Mouse (Mus musculus) hindbrain, embryonic 10.5 days (tissue): ENCODE results near the gene Oas1e. TPM values are rescaled to one million over a fixed set of nuclear protein-coding genes. Genes with fewer than 3 reads are reported as not detected.
"Not testable (repeated sequence)": the region's sequence is repeated elsewhere in the genome, so short reads cannot be mapped to it uniquely, and the experiment has no call there.

Experiments
- DNase-seq: peaks from one replicate; pipeline ENCODE4 v3.0.0-alpha.2; 2017; ENCODE audit warnings: low spot score
- H3K27ac ChIP-seq: fragments of 300-500 bp; sonication (generic); 2 replicates; pipeline ENCODE4 v1.5.1; 2016; ENCODE audit warnings: mild to moderate bottlenecking, moderate library complexity
- H3K27me3 ChIP-seq: fragments of 300-500 bp; sonication (generic); 2 replicates; pipeline ENCODE4 v1.6.1; 2016; ENCODE audit warnings: mild to moderate bottlenecking; ENCODE audit not compliant: poor library complexity, insufficient read depth, severe bottlenecking
- H3K36me3 ChIP-seq: fragments of 300-500 bp; sonication (generic); 2 replicates; pipeline ENCODE4 v1.6.1; 2016; ENCODE audit warnings: mild to moderate bottlenecking, moderate library complexity
- H3K4me1 ChIP-seq: fragments of 300-500 bp; sonication (generic); replicated peaks from 2 replicates; pipeline ENCODE4 v1.6.1; 2016; ENCODE audit warnings: mild to moderate bottlenecking
- H3K4me3 ChIP-seq: fragments of 300-500 bp; sonication (generic); 2 replicates; pipeline ENCODE4 v1.5.1; 2016; ENCODE audit warnings: mild to moderate bottlenecking, moderate library complexity
- H3K9me3 ChIP-seq: fragments of 300-500 bp; sonication (generic); 2 replicates; pipeline ENCODE4 v1.6.1; 2016; ENCODE audit warnings: mild to moderate bottlenecking, moderate library complexity
- WGBS: fragments of 180-500 bp; shearing (Covaris S2); methylation state at CpG from one replicate; pipeline ENCODE4 v1.1.7; 2016; 5-methylcytosine and 5-hydroxymethylcytosine counted together
- polyA plus RNA-seq: library from polyadenylated mRNA; unstranded; fragments of >200 nt; fragmentation: Nextera tagmentation; extraction: Ambion mirVana; gene quantifications from 2 replicates; pipeline ENCODE4 v1.2.1, GENCODE M21; 2016

Gene Oas1e
- polyA plus RNA-seq, result not detected in 2 replicates

GRCm38 (mm10) chr5:120795480-120796034, at the start of gene Oas1e:
Gene Oas1e (minus strand): TSS chr5:120795530.
- H3K4me3 ChIP-seq, DNase-seq, H3K36me3 ChIP-seq, H3K27me3 ChIP-seq, H3K27ac ChIP-seq, H3K9me3 ChIP-seq, H3K4me1 ChIP-seq: not testable (repeated sequence)
- 71% methylated on average over 9 of the region's 9 CpGs for WGBS

- H3K27ac ChIP-seq, result no peak overlapping the region
- no peaks in the 10 kb centered on the region for H3K9me3 ChIP-seq
- 94% methylated on average over 3 of the region's 3 CpGs for WGBS
- no peak for DNase-seq
- H3K27me3 ChIP-seq, result no peaks in the 10 kb centered on the region
- no peaks in the 10 kb centered on the region for H3K36me3 ChIP-seq
- no peaks in the 10 kb centered on the region for H3K4me1 ChIP-seq
- H3K4me3 ChIP-seq, result no peak overlapping the region
Observed at GRCm38 (mm10) chr5:120844713-120845112, 49.4 kb upstream of the Oas1e start.

- H3K27ac ChIP-seq, result no peak overlapping the region
- 9% methylated on average over 8 of the region's 8 CpGs for WGBS
Observed at GRCm38 (mm10) chr5:120836731-120837585, 41.6 kb upstream of the Oas1e start.

GRCm38 (mm10) chr5:120833335-120834280, 38.3 kb upstream of the Oas1e start:
- H3K36me3 ChIP-seq, result no peaks in the 10 kb centered on the region
- no peaks in the 10 kb centered on the region for H3K9me3 ChIP-seq
- H3K27me3 ChIP-seq, result peaks cover 17% of the 10 kb centered on the region; the same call in 1 of the 2 replicates
- peaks cover 14% of the 10 kb centered on the region for H3K4me1 ChIP-seq
- no peak overlapping the region for H3K4me3 ChIP-seq
- peak; percentile 30 for DNase-seq
- 0 out of 2 replicates have a peak overlapping the region, but pooled peaks have one; percentile 13 for H3K27ac ChIP-seq
- WGBS, result 18% methylated on average over 17 of the region's 17 CpGs

More at GRCm38 (mm10) chr5:120836731-120837585, 41.6 kb upstream of the Oas1e start:
- no peak overlapping the region for H3K4me3 ChIP-seq
- peak; percentile 54 for DNase-seq
- H3K4me1 ChIP-seq, result peaks cover 14% of the 10 kb centered on the region
- H3K9me3 ChIP-seq, result no peaks in the 10 kb centered on the region
- H3K27me3 ChIP-seq, result peaks cover 17% of the 10 kb centered on the region; the same call in 1 of the 2 replicates
- no peaks in the 10 kb centered on the region for H3K36me3 ChIP-seq

GRCm38 (mm10) chr5:120831031-120831430, 35.7 kb upstream of the Oas1e start:
- WGBS, result 84% methylated on average over 4 of the region's 4 CpGs
- H3K4me3 ChIP-seq, result no peak overlapping the region
- H3K36me3 ChIP-seq, result no peaks in the 10 kb centered on the region
- H3K27ac ChIP-seq, result no peak overlapping the region
- H3K9me3 ChIP-seq, result no peaks in the 10 kb centered on the region
- peaks cover 11% of the 10 kb centered on the region for H3K4me1 ChIP-seq
- H3K27me3 ChIP-seq, result peaks cover 13% of the 10 kb centered on the region; the same call in 1 of the 2 replicates
- no peak for DNase-seq

GRCm38 (mm10) chr5:120818999-120819398, 23.7 kb upstream of the Oas1e start:
- DNase-seq, result no peak
- peaks cover 19% of the 10 kb centered on the region for H3K9me3 ChIP-seq
- no peaks in the 10 kb centered on the region for H3K4me1 ChIP-seq
- H3K27ac ChIP-seq, result no peak overlapping the region
- H3K27me3 ChIP-seq, result no peaks in the 10 kb centered on the region
- no peaks in the 10 kb centered on the region for H3K36me3 ChIP-seq
- no peak overlapping the region for H3K4me3 ChIP-seq

- WGBS, result 73% methylated on average over 3 of the region's 3 CpGs
- H3K9me3 ChIP-seq, result peaks cover 19% of the 10 kb centered on the region
- H3K4me3 ChIP-seq, result no peak overlapping the region
- no peaks in the 10 kb centered on the region for H3K36me3 ChIP-seq
- H3K27ac ChIP-seq, result no peak overlapping the region
- peaks cover 13% of the 10 kb centered on the region for H3K4me1 ChIP-seq
- no peak for DNase-seq
- H3K27me3 ChIP-seq, result no peaks in the 10 kb centered on the region
Observed at GRCm38 (mm10) chr5:120815949-120816348, 20.6 kb upstream of the Oas1e start.

- H3K36me3 ChIP-seq, result no peaks in the 10 kb centered on the region
- no peak for DNase-seq
- no peak overlapping the region for H3K27ac ChIP-seq
- 85% methylated on average over 6 of the region's 6 CpGs for WGBS
- peaks cover 13% of the 10 kb centered on the region for H3K4me1 ChIP-seq
- H3K27me3 ChIP-seq, result no peaks in the 10 kb centered on the region
- H3K4me3 ChIP-seq, result peak overlapping the region; percentile 41
- H3K9me3 ChIP-seq, result no peaks in the 10 kb centered on the region
Observed at GRCm38 (mm10) chr5:120813023-120813422, 17.7 kb upstream of the Oas1e start.

- H3K4me1 ChIP-seq, result peaks cover 13% of the 10 kb centered on the region
- 7% methylated on average over 18 of the region's 18 CpGs for WGBS
- H3K27ac ChIP-seq, result peak within 1 kb of the TSS; percentile 57
- H3K9me3 ChIP-seq, result no peaks in the 10 kb centered on the region
- H3K4me3 ChIP-seq, result peak within 1 kb of the TSS; percentile 41
- H3K36me3 ChIP-seq, result no peaks in the 10 kb centered on the region
- peak; percentile 73 for DNase-seq
- H3K27me3 ChIP-seq, result no peaks in the 10 kb centered on the region
Observed at GRCm38 (mm10) chr5:120811951-120812819, 16.9 kb upstream of the Oas1e start, which contains the start of gene Oas1c. Gene Oas1c (minus strand): TSS chr5:120812514.

- DNase-seq, result no peak
- 46% methylated on average over 6 of the region's 6 CpGs for WGBS
- no peaks in the 10 kb centered on the region for H3K9me3 ChIP-seq
- no peak overlapping the region for H3K4me3 ChIP-seq
- H3K36me3 ChIP-seq, result no peaks in the 10 kb centered on the region
- no peaks in the 10 kb centered on the region for H3K27me3 ChIP-seq
- H3K4me1 ChIP-seq, result peaks cover 13% of the 10 kb centered on the region
- no peak overlapping the region for H3K27ac ChIP-seq
Observed at GRCm38 (mm10) chr5:120809171-120809570, 13.8 kb upstream of the Oas1e start.

GRCm38 (mm10) chr5:120806458-120806857, 11.1 kb upstream of the Oas1e start:
- H3K4me3 ChIP-seq, result no peak overlapping the region
- WGBS, result 90% methylated on average over 1 of the region's 1 CpGs
- H3K27ac ChIP-seq, result no peak overlapping the region
- no peaks in the 10 kb centered on the region for H3K9me3 ChIP-seq
- H3K27me3 ChIP-seq, result no peaks in the 10 kb centered on the region
- no peaks in the 10 kb centered on the region for H3K36me3 ChIP-seq
- no peaks in the 10 kb centered on the region for H3K4me1 ChIP-seq
- DNase-seq, result peak; percentile 57

- WGBS, result 81% methylated on average over 2 of the region's 2 CpGs
- no peak overlapping the region for H3K4me3 ChIP-seq
- H3K4me1 ChIP-seq, result no peaks in the 10 kb centered on the region
- no peak for DNase-seq
- H3K27me3 ChIP-seq, result no peaks in the 10 kb centered on the region
- no peak overlapping the region for H3K27ac ChIP-seq
- no peaks in the 10 kb centered on the region for H3K36me3 ChIP-seq
- H3K9me3 ChIP-seq, result no peaks in the 10 kb centered on the region
Observed at GRCm38 (mm10) chr5:120803596-120803995, 8.3 kb upstream of the Oas1e start.
